Mouse (Mus musculus) liver, adult 2 months (tissue): ENCODE data around the gene Abhd17c. TPM values are rescaled to one million over a fixed set of nuclear protein-coding genes. Genes with fewer than 3 reads are reported as not detected.

Experiments used
- DNase-seq: peaks from one replicate; pipeline ENCODE4 v3.0.0-alpha.2; 2011; ENCODE audit warnings: low read depth, low spot score; ENCODE audit errors: extremely low read depth
- H3K27ac ChIP-seq: fragments of 200-500 bp; replicated peaks from 2 replicates; pipeline ENCODE4 v1.5.1; 2012; ENCODE audit warnings: low read depth, mild to moderate bottlenecking, control low read depth, inconsistent platforms, low read length; ENCODE audit not compliant: insufficient read depth
- H3K27me3 ChIP-seq: fragments of 200-500 bp; 2 replicates; pipeline ENCODE4 v1.6.1; 2012; ENCODE audit warnings: mild to moderate bottlenecking, moderate library complexity, low read length, inconsistent platforms; ENCODE audit not compliant: control insufficient read depth, insufficient read depth
- H3K36me3 ChIP-seq: fragments of 200-500 bp; 2 replicates; pipeline ENCODE4 v1.6.1; 2012; ENCODE audit warnings: low read length, inconsistent platforms; ENCODE audit not compliant: control insufficient read depth, insufficient read depth
- H3K4me1 ChIP-seq: fragments of 200-500 bp; 2 replicates; pipeline ENCODE4 v1.6.1; 2011; ENCODE audit warnings: low read length; ENCODE audit not compliant: control insufficient read depth, insufficient read depth
- H3K4me3 ChIP-seq: fragments of 200-500 bp; 2 replicates; pipeline ENCODE4 v1.5.1; 2011; ENCODE audit warnings: low read depth, mild to moderate bottlenecking, control low read depth, low read length, moderate library complexity; ENCODE audit not compliant: insufficient read depth
- H3K79me2 ChIP-seq: fragments of 200-500 bp; 2 replicates; pipeline ENCODE4 v1.6.1; 2012; ENCODE audit warnings: inconsistent platforms, mild to moderate bottlenecking, low read length, moderate library complexity; ENCODE audit not compliant: control insufficient read depth, insufficient read depth
- H3K9ac ChIP-seq: fragments of 200-500 bp; 2 replicates; pipeline ENCODE4 v1.6.1; 2012; ENCODE audit warnings: low read depth, mild to moderate bottlenecking, control low read depth, inconsistent platforms, low read length
- CTCF ChIP-seq: fragments of 200-500 bp; IDR thresholded peaks from 2 replicates; pipeline ENCODE4 v1.5.1; 2011; ENCODE audit warnings: low read depth, low read length, control low read depth
- POLR2A ChIP-seq: fragments of 200-500 bp; IDR thresholded peaks from 2 replicates; pipeline ENCODE4 v1.6.1; 2011; ENCODE audit warnings: low read length, control low read depth; ENCODE audit not compliant: insufficient read depth; ENCODE audit errors: extremely low read depth
- WGBS: fragments of 180-500 bp; shearing (Covaris S2); methylation state at CpG from one replicate; pipeline ENCODE4 v1.1.7; 2018; 5-methylcytosine and 5-hydroxymethylcytosine counted together
- polyA plus RNA-seq: library from polyadenylated mRNA; depleted of rRNA; stranded (reverse); fragments of >200 nt; gene quantifications from 2 replicates; pipeline ENCODE4 v1.2.3, GENCODE M21; 2012
- total RNA-seq: library from RNA; depleted of rRNA; stranded (reverse); fragments of >200 nt; gene quantifications from 2 replicates; pipeline ENCODE4 v1.2.3, GENCODE M21; 2014

Abhd17c gene
- total and polyA plus RNA-seq, 2 experiments = 32.4 to 102 TPM

GRCm38 (mm10) chr7:84163585-84163984 lies 11.9 kb upstream of the Abhd17c start:
- no peak overlapping the region for H3K27ac ChIP-seq
- H3K9ac ChIP-seq = no peak overlapping the region
- H3K27me3 ChIP-seq = no peaks in the 10 kb centered on the region
- peaks cover 23% of the 10 kb centered on the region for H3K4me1 ChIP-seq
- H3K36me3 ChIP-seq = no peaks in the 10 kb centered on the region; the same call in 1 of the 2 replicates
- WGBS = 68% methylated on average over 4 of the region's 4 CpGs
- H3K79me2 ChIP-seq = no peaks in the 10 kb centered on the region; the same call in 1 of the 2 replicates
- H3K4me3 ChIP-seq = no peak overlapping the region
- no peak for TF ChIP-seq CTCF
- no peak for TF ChIP-seq POLR2A
- no peak for DNase-seq

- TF ChIP-seq CTCF (no peak), POLR2A (no peak)
- Histone ChIP-seq H3K27ac (no peak overlapping the region), H3K4me3 (no peak overlapping the region), H3K36me3 (peaks cover 11% of the 10 kb centered on the region), H3K4me1 (peaks cover 5% of the 10 kb centered on the region; the same call in 1 of the 2 replicates), H3K27me3 (no peaks in the 10 kb centered on the region), H3K79me2 (no peaks in the 10 kb centered on the region; the same call in 1 of the 2 replicates), H3K9ac (no peak overlapping the region)
- 91% methylated on average over 2 of the region's 2 CpGs for WGBS
- DNase-seq = no peak
Observed at GRCm38 (mm10) chr7:84159414-84159813, 7.7 kb upstream of the Abhd17c start.

GRCm38 (mm10) chr7:84153821-84154220 lies 2.1 kb upstream of the Abhd17c start:
- Histone ChIP-seq H3K79me2 (peaks cover 24% of the 10 kb centered on the region), H3K36me3 (peaks cover 13% of the 10 kb centered on the region), H3K4me1 (peaks cover 11% of the 10 kb centered on the region), H3K27me3 (no peaks in the 10 kb centered on the region), H3K4me3 (no peak overlapping the region; the same call in 1 of the 2 replicates), H3K27ac (peak overlapping the region; percentile 94), H3K9ac (peak overlapping the region; percentile 64)
- DNase-seq = peak; percentile 98
- TF ChIP-seq CTCF (no peak), POLR2A (no peak)
- 33% methylated on average over 4 of the region's 4 CpGs for WGBS

- TF ChIP-seq POLR2A = no peak
- no peak for TF ChIP-seq CTCF
- Histone ChIP-seq H3K4me3 (peak overlapping the region; percentile 26), H3K27me3 (no peaks in the 10 kb centered on the region), H3K36me3 (peaks cover 13% of the 10 kb centered on the region), H3K4me1 (peaks cover 16% of the 10 kb centered on the region), H3K27ac (peak overlapping the region; percentile 94), H3K79me2 (peaks cover 34% of the 10 kb centered on the region), H3K9ac (peak overlapping the region; percentile 70; the same call in 1 of the 2 replicates)
- peak; percentile 93 for DNase-seq
- WGBS = 20% methylated on average over 4 of the region's 4 CpGs
Observed at GRCm38 (mm10) chr7:84152821-84153220, 1.1 kb upstream of the Abhd17c start.

- H3K27ac ChIP-seq = peak overlapping the region; percentile 73
- peaks cover 11% of the 10 kb centered on the region for H3K36me3 ChIP-seq
- peaks cover 36% of the 10 kb centered on the region for H3K79me2 ChIP-seq
- TF ChIP-seq POLR2A = no peak
- TF ChIP-seq CTCF = no peak
- H3K9ac ChIP-seq = peak overlapping the region; percentile 59
- peaks cover 16% of the 10 kb centered on the region for H3K4me1 ChIP-seq
- H3K4me3 ChIP-seq = peak overlapping the region; percentile 26
- WGBS = 13% methylated on average over 6 of the region's 6 CpGs
- no peak for DNase-seq
- no peaks in the 10 kb centered on the region for H3K27me3 ChIP-seq
Observed at GRCm38 (mm10) chr7:84152374-84152773, 681 bp upstream of the Abhd17c start.

- Histone ChIP-seq H3K79me2 (peaks cover 40% of the 10 kb centered on the region), H3K9ac (peak overlapping the region; percentile 98), H3K4me3 (peak overlapping the region; percentile 71), H3K27ac (peak overlapping the region; percentile 90; the same call in 1 of the 2 replicates), H3K4me1 (peaks cover 19% of the 10 kb centered on the region), H3K27me3 (no peaks in the 10 kb centered on the region), H3K36me3 (peaks cover 10% of the 10 kb centered on the region)
- WGBS = under 1% methylated on average over 54 of the region's 55 CpGs
- peak; percentile 86 for DNase-seq
- TF ChIP-seq CTCF (no peak), POLR2A (peak; percentile 17; the same call in 1 of the 2 replicates)
Observed at GRCm38 (mm10) chr7:84151960-84152334, 254 bp upstream of the Abhd17c start.
